Mouse (Mus musculus): ENCODE results near the gene Acy3. TPM values are rescaled to one million over a fixed set of nuclear protein-coding genes. Genes with fewer than 3 reads are reported as not detected.

Acy3 gene
- total and polyA plus RNA-seq, 3 experiments: 5.9 to 12.1 TPM; not detected in 1

- no peak for DNase-seq (ENCODE audit: low read depth, low spot score)
- Histone ChIP-seq H3K36me3 (ENCODE audit: control insufficient read depth in 1 of 2, insufficient read depth in 2 of 2, low read length in 2 of 2) (peaks cover 0 to 6% of the 10 kb centered on the region in 2 experiments; a peak in 2 of 4 replicates), H3K27me3 (ENCODE audit: control insufficient read depth in 1 of 2, insufficient read depth in 2 of 2, low read length in 2 of 2) (peaks cover 3 to 8% of the 10 kb centered on the region in 2 experiments), H3K79me2 (ENCODE audit: control insufficient read depth, insufficient read depth, low read length, poor library complexity) (peaks cover 1% of the 10 kb centered on the region; the same call in 1 of the 2 replicates), H3K9ac (ENCODE audit: control insufficient read depth, low read depth, low read length, poor library complexity, severe bottlenecking) (no peak overlapping the region), H3K4me1 (ENCODE audit: control insufficient read depth in 1 of 2, insufficient read depth in 2 of 2, low read length in 2 of 2) (peaks cover 0 to 15% of the 10 kb centered on the region in 2 experiments; a peak in 2 of 4 replicates), H3K4me3 (ENCODE audit: control insufficient read depth in 1 of 2, insufficient read depth in 1 of 2, low read depth in 2 of 2, low read length in 2 of 2) (no peak overlapping the region), H3K9me3 (replicated peaks; ENCODE audit: insufficient read depth, low read length) (no peaks in the 10 kb centered on the region), H3K27ac (ENCODE audit: control insufficient read depth, low read depth, low read length) (no peak overlapping the region)
- TF ChIP-seq NRF1 (IDR thresholded peaks at IDR 0.05; ENCODE audit: insufficient read depth, low read depth, low read length, poor library complexity, severe bottlenecking) (no peak), ZMIZ1 (IDR thresholded peaks at IDR 0.05; ENCODE audit: low read depth, low read length) (no peak), USF1 (IDR thresholded peaks at IDR 0.05; ENCODE audit: low read depth, low read length) (no peak), MAFK (IDR thresholded peaks at IDR 0.05; ENCODE audit: borderline replicate concordance, low read depth, low read length) (no peak), JUND (IDR thresholded peaks at IDR 0.05; ENCODE audit: low read depth, low read length) (no peak), MXI1 (IDR thresholded peaks at IDR 0.05; ENCODE audit: low read depth, low read length) (no peak), MEF2A (IDR thresholded peaks at IDR 0.05; ENCODE audit: extremely low read depth, insufficient replicate concordance, low read depth, low read length, poor library complexity, severe bottlenecking) (no peak)
These were observed 10.9 kb downstream of the Acy3 start for GRCm38 (mm10) chr19:3997231-3997630.

GRCm38 (mm10) chr19:3998335-3998734 lies 12.0 kb downstream of the Acy3 start:
- Histone ChIP-seq H3K4me1 (ENCODE audit: control insufficient read depth in 1 of 2, insufficient read depth in 2 of 2, low read length in 2 of 2) (peaks cover 0 to 15% of the 10 kb centered on the region in 2 experiments; a peak in 2 of 4 replicates), H3K79me2 (ENCODE audit: control insufficient read depth, insufficient read depth, low read length, poor library complexity) (peaks cover 1% of the 10 kb centered on the region; the same call in 1 of the 2 replicates), H3K27me3 (ENCODE audit: control insufficient read depth in 1 of 2, insufficient read depth in 2 of 2, low read length in 2 of 2) (peaks cover 1 to 8% of the 10 kb centered on the region in 2 experiments), H3K9me3 (replicated peaks; ENCODE audit: insufficient read depth, low read length) (no peaks in the 10 kb centered on the region), H3K36me3 (ENCODE audit: control insufficient read depth in 1 of 2, insufficient read depth in 2 of 2, low read length in 2 of 2) (peaks cover 0 to 6% of the 10 kb centered on the region in 2 experiments; a peak in 2 of 4 replicates), H3K4me3 (ENCODE audit: control insufficient read depth in 1 of 2, insufficient read depth in 1 of 2, low read depth in 2 of 2, low read length in 2 of 2) (no peak overlapping the region), H3K27ac (ENCODE audit: control insufficient read depth, low read depth, low read length) (no peak overlapping the region), H3K9ac (ENCODE audit: control insufficient read depth, low read depth, low read length, poor library complexity, severe bottlenecking) (no peak overlapping the region)
- no peak for TF ChIP-seq MAX (IDR thresholded peaks at IDR 0.05; ENCODE audit: low read length)
- TF ChIP-seq CHD1 (IDR thresholded peaks at IDR 0.05; ENCODE audit: low read depth, low read length): no peak
- TF ChIP-seq POLR2AphosphoS2 (IDR thresholded peaks at IDR 0.05; ENCODE audit: low read length): no peak
- TF ChIP-seq ZMIZ1 (IDR thresholded peaks at IDR 0.05; ENCODE audit: low read depth, low read length): no peak
- no peak for TF ChIP-seq RAD21 (IDR thresholded peaks at IDR 0.05; ENCODE audit: low read depth, low read length)
- TF ChIP-seq CTCF (IDR thresholded peaks at IDR 0.05 in 2 of 3, conservative IDR thresholded peaks at IDR 0.05 in 1 of 3; ENCODE audit: control insufficient read depth in 1 of 3, insufficient read depth in 1 of 3, low read depth in 2 of 3, low read length in 3 of 3, poor library complexity in 1 of 3, severe bottlenecking in 1 of 3): no peak
- TF ChIP-seq RCOR1 (IDR thresholded peaks at IDR 0.05; ENCODE audit: low read depth, low read length): no peak
- TF ChIP-seq ETS1 (IDR thresholded peaks at IDR 0.05; ENCODE audit: low read depth, low read length): no peak
- DNase-seq (ENCODE audit: low read depth, low spot score): no peak

All from MEL (cell line).